22 mouse cellular contexts compared by ENCODE assay signal in the genomic region with DNA sequence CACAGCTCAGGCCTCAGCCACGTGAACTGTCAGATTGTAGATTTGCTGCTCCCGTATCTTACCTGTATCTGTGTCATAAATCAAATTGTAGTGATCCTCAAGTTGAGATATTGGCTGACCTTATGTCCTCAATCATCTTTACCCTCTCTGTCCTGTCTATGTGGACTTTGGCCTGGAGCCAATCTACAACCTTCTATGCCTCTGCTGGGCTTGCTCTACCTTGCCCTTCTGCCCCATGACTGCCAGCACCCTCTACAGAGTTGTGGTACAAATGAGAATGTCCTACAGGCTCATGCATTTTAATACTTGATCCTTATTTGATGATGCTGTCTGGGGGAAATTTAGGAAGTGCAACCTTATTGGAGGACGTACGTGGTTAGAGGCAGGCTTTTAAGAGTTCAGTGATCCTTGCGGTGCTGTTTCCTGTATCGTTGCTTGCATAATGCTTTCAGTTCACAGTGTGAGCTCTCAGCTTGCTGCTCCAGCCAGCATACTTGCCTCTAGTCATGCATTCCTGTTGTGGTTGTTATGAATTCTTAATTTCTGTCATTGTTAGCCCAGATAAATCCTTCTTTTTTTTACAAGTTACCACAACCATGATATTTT.
DNase-seq lines count a peak whose midpoint lies in the region; ATAC-seq and TF ChIP-seq lines count a peak whose summit lies in the region.
"Had no signal": no experiment of that assay in that cellular context is flagged by ENCODE, and none has a peak within 500 bp of the region (broad histone marks: within the 10 kb centered on the region; RNA-seq: fewer than 3 reads in every experiment).

No protein-coding gene starts in this region.

- intact Hi-C loops in left cerebral cortex, postnatal 14 days (cut with DNase I) = no loop called here

- WGBS in kidney, adult 2 months = 43% methylated on average over 6 of the region's 6 CpGs
- 72% methylated on average over 6 of the region's 6 CpGs for WGBS in intestine, embryonic 16.5 days

- H3K9ac ChIP-seq in intestine, embryonic 16.5 days (ENCODE audit: low read depth, low read length) = no peak overlapping the region
- H3K9ac ChIP-seq: forebrain, embryonic 12.5 days; heart, embryonic 15.5 days; kidney, embryonic 15.5 days; liver, embryonic 15.5 days; midbrain, embryonic 15.5 days had no signal

- TF ChIP-seq POLR2A in kidney, adult 2 months (IDR thresholded peaks at IDR 0.05; ENCODE audit: low read depth, low read length) = no peak

- no peaks in the 10 kb centered on the region for H3K36me3 ChIP-seq in kidney, adult 2 months (ENCODE audit: control insufficient read depth, insufficient read depth, low read length)
- H3K36me3 ChIP-seq in intestine, embryonic 16.5 days (ENCODE audit: control insufficient read depth, insufficient read depth, low read length) = no peaks in the 10 kb centered on the region
- H3K36me3 ChIP-seq: forebrain, embryonic 12.5 days; heart, embryonic 15.5 days; kidney, embryonic 15.5 days; liver, embryonic 15.5 days; midbrain, embryonic 15.5 days had no signal

- H3K27me3 ChIP-seq in kidney, adult 2 months (replicated peaks; ENCODE audit: control insufficient read depth, insufficient read depth, low read length) = no peaks in the 10 kb centered on the region
- H3K27me3 ChIP-seq in intestine, embryonic 16.5 days (replicated peaks; ENCODE audit: control insufficient read depth, insufficient read depth, low read length) = no peaks in the 10 kb centered on the region
- H3K27me3 ChIP-seq: forebrain, embryonic 12.5 days; heart, embryonic 15.5 days; kidney, embryonic 15.5 days; liver, embryonic 15.5 days; midbrain, embryonic 15.5 days had no signal

- no peak overlapping the region for H3K4me3 ChIP-seq in kidney, adult 2 months (ENCODE audit: insufficient read depth, low read depth, low read length)
- H3K4me3 ChIP-seq in intestine, embryonic 16.5 days (ENCODE audit: low read length) = no peak overlapping the region
- H3K4me3 ChIP-seq: forebrain, embryonic 12.5 days; heart, adult 2 months; heart, embryonic 15.5 days; kidney, embryonic 15.5 days; left cerebral cortex, adult 2 months; liver, embryonic 15.5 days; midbrain, embryonic 15.5 days; myocyte had no signal

- no peaks in the 10 kb centered on the region for H3K9me3 ChIP-seq in intestine, embryonic 16.5 days (ENCODE audit: control insufficient read depth, low read length)
- H3K9me3 ChIP-seq: forebrain, embryonic 12.5 days; heart, embryonic 15.5 days; kidney, embryonic 15.5 days; liver, embryonic 15.5 days; midbrain, embryonic 15.5 days had no signal

- H3K27ac ChIP-seq in kidney, adult 2 months (ENCODE audit: insufficient read depth, low read depth, low read length) = no peak overlapping the region
- no peak overlapping the region for H3K27ac ChIP-seq in intestine, embryonic 16.5 days (ENCODE audit: low read length)
- H3K27ac ChIP-seq: forebrain, embryonic 12.5 days; heart, adult 2 months; heart, embryonic 15.5 days; kidney, embryonic 15.5 days; left cerebral cortex, adult 2 months; liver, embryonic 15.5 days; midbrain, embryonic 15.5 days had no signal

- TF ChIP-seq CTCF in kidney, adult 2 months (conservative IDR thresholded peaks at IDR 0.05; ENCODE audit: insufficient read depth, insufficient read length, low read depth, low read length) = no peak

- no peaks in the 10 kb centered on the region for H3K4me1 ChIP-seq in kidney, adult 2 months (ENCODE audit: control insufficient read depth, insufficient read depth, low read length)
- H3K4me1 ChIP-seq in intestine, embryonic 16.5 days (ENCODE audit: control insufficient read depth, insufficient read depth, low read length) = no peaks in the 10 kb centered on the region
- H3K4me1 ChIP-seq: forebrain, embryonic 12.5 days; heart, embryonic 15.5 days; kidney, embryonic 15.5 days; liver, embryonic 15.5 days; midbrain, embryonic 15.5 days had no signal

- ATAC-seq in intestine, embryonic 16.5 days = peak; percentile 48
- ATAC-seq: hindbrain, embryonic 16.5 days; midbrain, embryonic 15.5 days had no signal

- no peak overlapping the region for H3K4me2 ChIP-seq in intestine, embryonic 16.5 days (ENCODE audit: low read depth, low read length)
- H3K4me2 ChIP-seq: forebrain, embryonic 12.5 days; heart, embryonic 15.5 days; kidney, embryonic 15.5 days; liver, embryonic 15.5 days; midbrain, embryonic 15.5 days had no signal

- DNase-seq in kidney, adult 2 months = peak; percentile 14
- no peak for DNase-seq in kidney, postnatal 25 days
- peak; percentile 24 to 57 for DNase-seq in urinary bladder, adult 18-20 months (ENCODE audit: low spot score in 2 of 2)
- no peak for DNase-seq in urinary bladder, postnatal 10 days (ENCODE audit: low spot score)
- DNase-seq in left cerebral cortex, postnatal 14 days (ENCODE audit: low spot score in 2 of 2) = no peak
- DNase-seq in lung, postnatal 36 days = no peak
- DNase-seq: adrenal gland, postnatal 25 days; cerebellum, adult 2 months; heart, adult 2 months; heart, postnatal 4 days; layer of hippocampus, adult 9-11 months; lung, postnatal 10 days; thymus, postnatal 14 days had no signal

Comparison
In these comparisons a context has a peak if more than half of its experiments do, and no peak if none do; other contexts are left out.
1. DNase-seq: peak in kidney, adult 2 months (single experiment) and urinary bladder, adult 18-20 months (2 of 2); none in kidney, postnatal 25 days (0 of 2), urinary bladder, postnatal 10 days (single experiment), left cerebral cortex, postnatal 14 days (0 of 2) and lung, postnatal 36 days (single experiment).